Mouse (Mus musculus) midbrain, embryonic 12.5 days (tissue): ENCODE results near the gene Tmem176b. TPM values are rescaled to one million over a fixed set of nuclear protein-coding genes. Genes with fewer than 3 reads are reported as not detected.

Experiments used
- ATAC-seq: fragments of 200-750 bp; cut with Nextera tagmentation; 2 replicates; pipeline ENCODE4 v1.8.0; 2017; ENCODE audit warnings: low read depth, moderate TSS enrichment, moderate library complexity; ENCODE audit not compliant: low FRiP score
- H3K27ac ChIP-seq: fragments of 300-500 bp; sonication (generic); replicated peaks from 2 replicates; pipeline ENCODE4 v1.5.1; 2016; ENCODE audit warnings: mild to moderate bottlenecking
- H3K27me3 ChIP-seq: fragments of 300-500 bp; sonication (generic); 2 replicates; pipeline ENCODE4 v1.6.1; 2016; ENCODE audit warnings: mild to moderate bottlenecking
- H3K36me3 ChIP-seq: fragments of 300-500 bp; sonication (generic); 2 replicates; pipeline ENCODE4 v1.6.1; 2016
- H3K4me1 ChIP-seq: fragments of 300-500 bp; sonication (generic); 2 replicates; pipeline ENCODE4 v1.6.1; 2016
- H3K4me2 ChIP-seq: fragments of 300-500 bp; sonication (generic); replicated peaks from 2 replicates; pipeline ENCODE4 v1.6.1; 2016; ENCODE audit warnings: mild to moderate bottlenecking, moderate library complexity
- H3K4me3 ChIP-seq: fragments of 300-500 bp; sonication (generic); 2 replicates; pipeline ENCODE4 v1.5.1; 2016; ENCODE audit warnings: mild to moderate bottlenecking
- H3K9ac ChIP-seq: fragments of 300-500 bp; sonication (generic); replicated peaks from 2 replicates; pipeline ENCODE4 v1.6.1; 2016; ENCODE audit warnings: mild to moderate bottlenecking, moderate library complexity
- H3K9me3 ChIP-seq: fragments of 300-500 bp; sonication (generic); 2 replicates; pipeline ENCODE4 v1.6.1; 2016; ENCODE audit warnings: mild to moderate bottlenecking
- WGBS: fragments of 180-500 bp; shearing (Covaris S2); methylation state at CpG from one replicate; pipeline ENCODE4 v1.1.7; 2016; 5-methylcytosine and 5-hydroxymethylcytosine counted together
- polyA plus RNA-seq: library from polyadenylated mRNA; unstranded; fragments of >200 nt; fragmentation: Nextera tagmentation; extraction: Ambion mirVana; gene quantifications from 2 replicates; pipeline ENCODE4 v1.2.1, GENCODE M21; 2016

The Tmem176b gene
- polyA plus RNA-seq, 1 experiment from 2014 or later, result 86.7 TPM

GRCm38 (mm10) chr6:48840371-48840969 lies 826 bp downstream of the Tmem176b start, which contains the start of gene Tmem176a:
Gene Tmem176a, plus strand, starts transcription at chr6:48840919.
- H3K4me3 ChIP-seq, result peak within 1 kb of the TSS; percentile 38
- H3K9me3 ChIP-seq, result no peaks in the 10 kb centered on the region
- no peaks in the 10 kb centered on the region; the same call in 1 of the 2 replicates for H3K36me3 ChIP-seq
- H3K9ac ChIP-seq, result peak within 1 kb of the TSS; percentile 45; the same call in 1 of the 2 replicates
- 33% methylated on average over 7 of the region's 7 CpGs for WGBS
- H3K4me2 ChIP-seq, result peak within 1 kb of the TSS; percentile 49
- H3K27me3 ChIP-seq, result no peaks in the 10 kb centered on the region
- H3K27ac ChIP-seq, result peak within 1 kb of the TSS; percentile 64
- peaks cover 35% of the 10 kb centered on the region for H3K4me1 ChIP-seq
- ATAC-seq, result peak; percentile 24

- Histone ChIP-seq H3K4me1 (peaks cover 35% of the 10 kb centered on the region), H3K4me3 (no peak overlapping the region), H3K9ac (no peak overlapping the region), H3K4me2 (no peak overlapping the region), H3K9me3 (no peaks in the 10 kb centered on the region), H3K27ac (no peak overlapping the region), H3K36me3 (peaks cover 9% of the 10 kb centered on the region), H3K27me3 (no peaks in the 10 kb centered on the region)
- no peak for ATAC-seq
- WGBS, result 83% methylated on average over 6 of the region's 6 CpGs
Observed at GRCm38 (mm10) chr6:48838321-48839080, 2.8 kb downstream of the Tmem176b start.

- Histone ChIP-seq H3K4me1 (peaks cover 35% of the 10 kb centered on the region), H3K4me2 (no peak overlapping the region), H3K4me3 (no peak overlapping the region), H3K9me3 (no peaks in the 10 kb centered on the region), H3K9ac (no peak overlapping the region), H3K36me3 (peaks cover 16% of the 10 kb centered on the region), H3K27ac (no peak overlapping the region), H3K27me3 (no peaks in the 10 kb centered on the region)
- 82% methylated on average over 7 of the region's 7 CpGs for WGBS
- ATAC-seq, result no peak
Observed at GRCm38 (mm10) chr6:48837516-48837915, 3.8 kb downstream of the Tmem176b start.

GRCm38 (mm10) chr6:48836146-48836545 lies 5.2 kb downstream of the Tmem176b start:
- Histone ChIP-seq H3K4me1 (peaks cover 24% of the 10 kb centered on the region), H3K4me3 (no peak overlapping the region), H3K4me2 (no peak overlapping the region), H3K27ac (no peak overlapping the region), H3K36me3 (peaks cover 16% of the 10 kb centered on the region), H3K27me3 (no peaks in the 10 kb centered on the region), H3K9me3 (no peaks in the 10 kb centered on the region), H3K9ac (no peak overlapping the region)
- ATAC-seq, result no peak
- WGBS, result 91% methylated on average over 5 of the region's 5 CpGs

GRCm38 (mm10) chr6:48835241-48835640 lies 6.1 kb downstream of the Tmem176b start:
- no peak overlapping the region for H3K9ac ChIP-seq
- ATAC-seq, result no peak
- peaks cover 15% of the 10 kb centered on the region for H3K4me1 ChIP-seq
- peaks cover 16% of the 10 kb centered on the region for H3K36me3 ChIP-seq
- no peak overlapping the region for H3K4me2 ChIP-seq
- 90% methylated on average over 5 of the region's 5 CpGs for WGBS
- H3K9me3 ChIP-seq, result no peaks in the 10 kb centered on the region
- no peak overlapping the region for H3K4me3 ChIP-seq
- H3K27ac ChIP-seq, result no peak overlapping the region
- no peaks in the 10 kb centered on the region for H3K27me3 ChIP-seq

- Histone ChIP-seq H3K36me3 (peaks cover 16% of the 10 kb centered on the region), H3K9ac (no peak overlapping the region), H3K27me3 (no peaks in the 10 kb centered on the region), H3K4me3 (no peak overlapping the region), H3K4me2 (no peak overlapping the region), H3K27ac (no peak overlapping the region), H3K9me3 (no peaks in the 10 kb centered on the region), H3K4me1 (0 out of 2 replicates have a peak, but pooled peaks cover under 1% of the 10 kb centered on the region)
- WGBS, result 98% methylated on average over 4 of the region's 4 CpGs
- ATAC-seq, result no peak
Observed at GRCm38 (mm10) chr6:48833515-48833914, 7.8 kb downstream of the Tmem176b start.

GRCm38 (mm10) chr6:48832426-48832825 lies 8.9 kb downstream of the Tmem176b start:
- 86% methylated on average over 1 of the region's 1 CpGs for WGBS
- Histone ChIP-seq H3K4me2 (no peak overlapping the region), H3K9ac (no peak overlapping the region), H3K27ac (no peak overlapping the region), H3K27me3 (no peaks in the 10 kb centered on the region), H3K4me3 (no peak overlapping the region), H3K36me3 (peaks cover 16% of the 10 kb centered on the region), H3K9me3 (no peaks in the 10 kb centered on the region), H3K4me1 (no peaks in the 10 kb centered on the region)
- ATAC-seq, result no peak

GRCm38 (mm10) chr6:48831141-48831540 lies 10.2 kb downstream of the Tmem176b start:
- WGBS, result 86% methylated on average over 5 of the region's 5 CpGs
- ATAC-seq, result no peak
- no peak overlapping the region for H3K4me2 ChIP-seq
- H3K4me3 ChIP-seq, result no peak overlapping the region
- H3K36me3 ChIP-seq, result peaks cover 16% of the 10 kb centered on the region
- H3K4me1 ChIP-seq, result no peaks in the 10 kb centered on the region
- H3K27me3 ChIP-seq, result no peaks in the 10 kb centered on the region
- H3K9ac ChIP-seq, result no peak overlapping the region
- no peak overlapping the region for H3K27ac ChIP-seq
- no peaks in the 10 kb centered on the region for H3K9me3 ChIP-seq

- 79% methylated on average over 1 of the region's 1 CpGs for WGBS
- H3K9ac ChIP-seq, result no peak overlapping the region
Observed at GRCm38 (mm10) chr6:48830241-48830640, 11.1 kb downstream of the Tmem176b start.

GRCm38 (mm10) chr6:48829651-48830050 lies 11.6 kb downstream of the Tmem176b start:
- Histone ChIP-seq H3K27ac (no peak overlapping the region), H3K36me3 (peaks cover 16% of the 10 kb centered on the region), H3K4me3 (no peak overlapping the region), H3K4me1 (no peaks in the 10 kb centered on the region), H3K9me3 (no peaks in the 10 kb centered on the region), H3K4me2 (no peak overlapping the region), H3K9ac (no peak overlapping the region), H3K27me3 (no peaks in the 10 kb centered on the region)
- ATAC-seq, result no peak

More at GRCm38 (mm10) chr6:48830241-48830640, 11.1 kb downstream of the Tmem176b start:
- H3K27me3 ChIP-seq, result no peaks in the 10 kb centered on the region
- no peaks in the 10 kb centered on the region for H3K9me3 ChIP-seq
- no peak for ATAC-seq
- peaks cover 16% of the 10 kb centered on the region for H3K36me3 ChIP-seq
- H3K4me3 ChIP-seq, result no peak overlapping the region
- no peak overlapping the region for H3K4me2 ChIP-seq
- no peaks in the 10 kb centered on the region for H3K4me1 ChIP-seq
- H3K27ac ChIP-seq, result no peak overlapping the region

GRCm38 (mm10) chr6:48828976-48829375 lies 12.3 kb downstream of the Tmem176b start:
- whole genome bisulfite sequencing, result 92% methylated on average over 1 of the region's 1 CpGs
- Histone ChIP-seq H3K27me3 (no peaks in the 10 kb centered on the region), H3K9ac (no peak overlapping the region), H3K9me3 (no peaks in the 10 kb centered on the region), H3K4me1 (no peaks in the 10 kb centered on the region), H3K4me2 (no peak overlapping the region), H3K27ac (no peak overlapping the region), H3K36me3 (peaks cover 12% of the 10 kb centered on the region), H3K4me3 (no peak overlapping the region)
- ATAC-seq, result no peak

GRCm38 (mm10) chr6:48825016-48825415 lies 16.3 kb downstream of the Tmem176b start:
- H3K4me1 ChIP-seq, result no peaks in the 10 kb centered on the region
- no peak overlapping the region for H3K4me3 ChIP-seq
- H3K27ac ChIP-seq, result no peak overlapping the region
- no peak overlapping the region for H3K9ac ChIP-seq
- 70% methylated on average over 7 of the region's 7 CpGs for WGBS
- no peaks in the 10 kb centered on the region for H3K36me3 ChIP-seq
- no peak for ATAC-seq
- no peaks in the 10 kb centered on the region for H3K27me3 ChIP-seq
- no peaks in the 10 kb centered on the region for H3K9me3 ChIP-seq
- H3K4me2 ChIP-seq, result no peak overlapping the region
